14 mouse cellular contexts compared by ENCODE assay signal in genomic region chr1:177366914-177367313, GRCm38 (mm10).
DNase-seq lines count a peak whose midpoint lies in the region; ATAC-seq and TF ChIP-seq lines count a peak whose summit lies in the region.
"Had no signal": no experiment of that assay in that cellular context is flagged by ENCODE, and none has a peak within 500 bp of the region (broad histone marks: within the 10 kb centered on the region; RNA-seq: fewer than 3 reads in every experiment).

No protein-coding gene starts in this region.

- peaks cover 10% of the 10 kb centered on the region; the same call in 1 of the 2 replicates for H3K4me1 ChIP-seq in hindbrain, embryonic 13.5 days (replicated peaks)
- H3K4me1 ChIP-seq: heart, embryonic 10.5 days; intestine, embryonic 15.5 days; limb, embryonic 13.5 days; liver, embryonic 13.5 days had no signal

- 44% methylated on average over 6 of the region's 6 CpGs for WGBS in hindbrain, embryonic 13.5 days

- H3K27ac ChIP-seq in layer of hippocampus, adult 2 months, result peak overlapping the region; percentile 51
- no peak overlapping the region for H3K27ac ChIP-seq in hindbrain, embryonic 13.5 days
- H3K27ac ChIP-seq: heart, embryonic 10.5 days; intestine, embryonic 15.5 days; limb, embryonic 13.5 days; liver, embryonic 13.5 days had no signal

- H3K9ac ChIP-seq in hindbrain, embryonic 13.5 days, result no peak overlapping the region
- H3K9ac ChIP-seq: intestine, embryonic 15.5 days; limb, embryonic 13.5 days; liver, embryonic 13.5 days had no signal

- TF ChIP-seq CTCF in layer of hippocampus, adult 2 months (conservative IDR thresholded peaks at IDR 0.05), result no peak

- no peaks in the 10 kb centered on the region for H3K27me3 ChIP-seq in hindbrain, embryonic 13.5 days
- H3K27me3 ChIP-seq: intestine, embryonic 15.5 days; limb, embryonic 13.5 days; liver, embryonic 13.5 days had no signal

- no peak overlapping the region for H3K4me3 ChIP-seq in layer of hippocampus, adult 2 months
- no peak overlapping the region for H3K4me3 ChIP-seq in hindbrain, embryonic 13.5 days
- H3K4me3 ChIP-seq: heart, embryonic 10.5 days; intestine, embryonic 15.5 days; limb, embryonic 13.5 days; liver, embryonic 13.5 days had no signal

- DNase-seq in cerebellum, adult 9-10 months, result peak; percentile 21
- DNase-seq in cerebellum, postnatal 10 days, result no peak
- no peak for DNase-seq in layer of hippocampus, adult 2 months (ENCODE audit: low spot score in 2 of 2)
- DNase-seq in layer of hippocampus, adult 8-10 months (ENCODE audit: low spot score in 2 of 2), result no peak
- no peak for DNase-seq in ovary, postnatal 36 days (ENCODE audit: low spot score)
- DNase-seq in retina, postnatal 1 day, result no peak
- DNase-seq: adrenal gland, postnatal 10 days; kidney, postnatal 25 days; liver, embryonic 13.5 days; lung, adult 2 months had no signal

- no peaks in the 10 kb centered on the region for H3K36me3 ChIP-seq in hindbrain, embryonic 13.5 days
- H3K36me3 ChIP-seq: heart, embryonic 10.5 days; intestine, embryonic 15.5 days; limb, embryonic 13.5 days; liver, embryonic 13.5 days had no signal

- no peaks in the 10 kb centered on the region for H3K9me3 ChIP-seq in hindbrain, embryonic 13.5 days
- H3K9me3 ChIP-seq: heart, embryonic 10.5 days; intestine, embryonic 15.5 days; limb, embryonic 13.5 days; liver, embryonic 13.5 days had no signal

- H3K4me2 ChIP-seq in hindbrain, embryonic 13.5 days, result no peak overlapping the region
- H3K4me2 ChIP-seq: intestine, embryonic 15.5 days; limb, embryonic 13.5 days; liver, embryonic 13.5 days had no signal

- peak; percentile 43; the same call in 1 of the 2 replicates for ATAC-seq in hindbrain, embryonic 13.5 days (ENCODE audit: low FRiP score)
- ATAC-seq: intestine, embryonic 15.5 days had no signal
